Mouse (Mus musculus) kidney, postnatal 0 days (tissue): ENCODE measurements around the gene Spata7. TPM values are rescaled to one million over a fixed set of nuclear protein-coding genes. Genes with fewer than 3 reads are reported as not detected.
"Not testable (repeated sequence)": the region's sequence is repeated elsewhere in the genome, so short reads cannot be mapped to it uniquely, and the experiment has no call there.

ENCODE experiments used
- ATAC-seq: fragments of 200-750 bp; cut with Nextera tagmentation; replicated peaks from 2 replicates; pipeline ENCODE4 v1.8.0; 2017; ENCODE audit warnings: low read depth, moderate number of reproducible peaks, moderate TSS enrichment, moderate library complexity; ENCODE audit not compliant: low FRiP score
- DNase-seq: peaks from one replicate; pipeline ENCODE4 v3.0.0-alpha.2; 2016; ENCODE audit warnings: low spot score
- H3K27ac ChIP-seq: fragments of 300-500 bp; sonication (generic); 2 replicates; pipeline ENCODE4 v1.5.1; 2014; ENCODE audit warnings: mild to moderate bottlenecking
- H3K27me3 ChIP-seq: fragments of 300-500 bp; sonication (generic); 2 replicates; pipeline ENCODE4 v1.6.1; 2014; ENCODE audit warnings: low read length, mixed read lengths; ENCODE audit not compliant: insufficient read depth
- H3K36me3 ChIP-seq: fragments of 300-500 bp; sonication (generic); 2 replicates; pipeline ENCODE4 v1.6.1; 2014; ENCODE audit warnings: low read length, mixed read lengths; ENCODE audit not compliant: insufficient read depth
- H3K4me1 ChIP-seq: fragments of 300-500 bp; sonication (generic); replicated peaks from 2 replicates; pipeline ENCODE4 v1.6.1; 2014; ENCODE audit warnings: antibody characterized with exemption, low read length, mixed read lengths; ENCODE audit not compliant: insufficient read depth
- H3K4me2 ChIP-seq: fragments of 300-500 bp; sonication (generic); 2 replicates; pipeline ENCODE4 v1.6.1; 2014; ENCODE audit warnings: mild to moderate bottlenecking, low read length, moderate library complexity, mixed read lengths
- H3K4me3 ChIP-seq: fragments of 300-500 bp; sonication (generic); replicated peaks from 2 replicates; pipeline ENCODE4 v1.5.1; 2014; ENCODE audit warnings: low read depth, low read length
- H3K9ac ChIP-seq: fragments of 300-500 bp; sonication (generic); 2 replicates; pipeline ENCODE4 v1.6.1; 2014; ENCODE audit warnings: low read depth, low read length
- H3K9me3 ChIP-seq: fragments of 300-500 bp; sonication (generic); replicated peaks from 2 replicates; pipeline ENCODE4 v1.6.1; 2016; ENCODE audit warnings: low read length, inconsistent platforms, mixed read lengths
- CTCF ChIP-seq: IDR thresholded peaks from 2 replicates; pipeline ENCODE4 v1.5.1; 2016; ENCODE audit warnings: antibody characterized with exemption, low read depth, mild to moderate bottlenecking, moderate library complexity
- WGBS: fragments of 180-500 bp; shearing (Covaris S2); extraction: QIAGEN DNeasy Blood & Tissue Kit; methylation state at CpG from one replicate; pipeline ENCODE4 v1.1.7; 2014; 5-methylcytosine and 5-hydroxymethylcytosine counted together
- polyA plus RNA-seq: library from polyadenylated mRNA; unstranded; fragments of >200 nt; fragmentation: Nextera tagmentation; extraction: Ambion mirVana; gene quantifications from 2 replicates; pipeline ENCODE4 v1.2.1, GENCODE M21; 2015

Gene Spata7
- polyA plus RNA-seq, 1 experiment from 2014 or later = 11.3 TPM

DNA sequence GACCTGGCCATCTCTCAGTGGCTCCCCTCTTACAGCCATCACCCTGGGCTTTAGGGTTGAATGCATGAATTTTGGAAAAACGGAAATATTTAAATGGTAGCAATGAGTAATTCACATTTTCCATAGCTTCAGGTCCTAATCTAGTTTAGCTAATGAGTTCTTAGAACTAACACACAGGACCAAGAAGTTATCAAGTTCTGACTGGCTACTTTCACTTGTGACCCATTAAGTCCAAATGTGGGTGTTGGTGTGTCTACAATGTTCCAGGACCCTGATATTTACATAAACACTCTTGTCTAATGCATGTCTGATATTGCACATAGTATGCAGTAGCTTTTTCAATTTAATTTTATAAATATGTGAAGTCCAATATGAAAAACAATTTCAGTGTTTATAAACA is 22.7 kb upstream of the Spata7 start:
- ATAC-seq (no peak), DNase-seq (no peak)
- Histone ChIP-seq H3K9ac (no peak overlapping the region), H3K36me3 (no peaks in the 10 kb centered on the region), H3K4me2 (no peak overlapping the region), H3K4me1 (no peaks in the 10 kb centered on the region), H3K27me3 (no peaks in the 10 kb centered on the region), H3K9me3 (no peaks in the 10 kb centered on the region), H3K4me3 (no peak overlapping the region), H3K27ac (no peak overlapping the region)
- WGBS = 79% methylated on average over 1 of the region's 1 CpGs
- TF ChIP-seq CTCF = no peak

DNA sequence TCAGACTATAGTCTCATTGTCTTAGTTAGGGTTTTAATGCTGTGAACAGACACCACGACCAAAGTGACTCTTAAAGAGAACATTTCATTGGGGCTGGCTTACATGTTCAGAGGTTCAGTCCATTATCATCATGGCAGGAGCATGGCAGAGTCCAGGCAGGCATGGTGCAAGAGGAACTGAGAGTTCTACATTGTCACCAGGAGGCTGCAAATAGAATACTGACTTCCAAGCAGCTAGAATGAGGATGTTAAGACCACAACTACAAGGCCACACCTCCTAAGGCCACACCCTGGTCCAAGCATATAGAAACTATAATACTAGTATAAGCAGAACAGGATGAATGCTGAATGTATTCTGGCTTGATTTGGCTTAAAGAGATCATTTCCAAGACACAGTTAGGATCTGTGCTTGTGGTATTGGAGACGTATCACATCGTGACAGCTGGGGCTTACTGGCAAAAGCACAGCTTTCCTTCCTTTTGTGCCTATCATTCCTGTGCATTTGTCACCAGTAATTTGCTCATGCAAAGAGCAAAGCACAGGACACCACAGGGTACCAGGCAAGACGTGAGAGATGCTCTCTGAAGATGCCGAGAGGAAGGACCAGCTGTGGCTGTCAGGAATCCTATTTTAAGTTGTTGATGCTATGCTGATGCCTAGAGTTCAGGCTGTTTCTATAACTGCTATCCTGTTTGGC is 21.2 kb upstream of the Spata7 start:
- Histone ChIP-seq H3K27ac (no peak overlapping the region), H3K27me3 (no peaks in the 10 kb centered on the region), H3K36me3 (no peaks in the 10 kb centered on the region), H3K4me2 (no peak overlapping the region), H3K9me3 (no peaks in the 10 kb centered on the region), H3K4me1 (no peaks in the 10 kb centered on the region), H3K9ac (no peak overlapping the region), H3K4me3 (no peak overlapping the region)
- WGBS = 75% methylated on average over 5 of the region's 5 CpGs
- TF ChIP-seq CTCF = no peak
- DNase-seq (no peak), ATAC-seq (no peak)

DNA sequence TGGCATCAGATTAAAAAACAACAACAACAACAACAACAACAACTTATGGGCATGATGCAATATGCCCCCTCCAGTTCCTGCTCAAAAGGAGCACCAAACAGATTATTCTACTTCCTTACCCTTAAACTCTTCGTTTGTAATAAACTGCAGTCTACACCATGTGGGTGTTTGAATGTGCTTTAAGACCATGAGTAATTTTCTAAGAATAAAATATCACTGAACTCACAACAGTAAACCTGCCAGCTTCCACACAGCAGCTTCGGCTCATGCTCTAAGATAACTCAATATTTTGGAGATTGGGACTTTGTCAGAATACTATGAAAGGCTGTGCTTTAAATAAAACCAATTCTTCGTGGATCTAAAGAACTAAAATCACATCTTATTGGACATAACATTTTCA is 17.6 kb upstream of the Spata7 start:
- H3K4me3 ChIP-seq = no peak overlapping the region
- no peak for ATAC-seq

DNA sequence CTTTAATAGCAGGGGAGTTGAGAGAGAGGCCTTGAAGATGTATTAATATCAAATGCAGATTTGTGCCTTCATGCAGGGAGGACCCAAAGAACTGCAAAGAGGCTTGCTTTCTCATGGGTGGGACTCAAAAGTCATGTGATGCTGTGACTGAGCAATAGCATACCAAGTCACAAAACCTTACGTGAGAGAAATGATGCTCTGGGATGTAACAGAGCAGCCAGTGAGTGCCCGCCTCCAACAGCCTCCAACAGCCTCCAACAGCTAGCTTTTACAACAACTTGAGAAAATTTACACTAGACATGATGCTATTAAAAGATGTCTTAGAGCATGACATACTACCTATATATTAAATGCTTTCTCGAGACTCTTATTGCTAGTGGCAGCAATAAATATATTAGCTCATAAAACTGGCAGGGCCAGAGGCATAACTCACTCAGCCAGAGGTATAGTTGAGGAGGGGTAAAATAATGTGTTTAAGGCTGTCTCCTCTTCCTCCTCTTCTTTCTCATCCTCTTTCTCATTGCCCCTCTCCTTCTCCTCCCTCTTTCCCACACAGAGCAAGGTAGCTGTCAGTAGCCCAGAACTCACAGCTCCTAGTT is 12.9 kb upstream of the Spata7 start:
- H3K4me2 ChIP-seq = no peak overlapping the region
- no peak overlapping the region for H3K4me3 ChIP-seq
- H3K27ac ChIP-seq = no peak overlapping the region
- H3K36me3 ChIP-seq = no peaks in the 10 kb centered on the region
- no peaks in the 10 kb centered on the region for H3K9me3 ChIP-seq
- WGBS = 50% methylated on average over 3 of the region's 3 CpGs
- ATAC-seq (no peak), DNase-seq (no peak)
- H3K4me1 ChIP-seq = no peaks in the 10 kb centered on the region
- no peak overlapping the region for H3K9ac ChIP-seq
- no peak for TF ChIP-seq CTCF
- H3K27me3 ChIP-seq = no peaks in the 10 kb centered on the region

More for the DNA sequence above, 17.6 kb upstream of the Spata7 start:
- Histone ChIP-seq H3K36me3 (no peaks in the 10 kb centered on the region), H3K4me2 (no peak overlapping the region), H3K9me3 (no peaks in the 10 kb centered on the region), H3K9ac (no peak overlapping the region), H3K27me3 (no peaks in the 10 kb centered on the region), H3K4me1 (no peaks in the 10 kb centered on the region), H3K27ac (no peak overlapping the region)
- 64% methylated on average over 3 of the region's 3 CpGs for WGBS
- DNase-seq = no peak
- no peak for TF ChIP-seq CTCF

DNA sequence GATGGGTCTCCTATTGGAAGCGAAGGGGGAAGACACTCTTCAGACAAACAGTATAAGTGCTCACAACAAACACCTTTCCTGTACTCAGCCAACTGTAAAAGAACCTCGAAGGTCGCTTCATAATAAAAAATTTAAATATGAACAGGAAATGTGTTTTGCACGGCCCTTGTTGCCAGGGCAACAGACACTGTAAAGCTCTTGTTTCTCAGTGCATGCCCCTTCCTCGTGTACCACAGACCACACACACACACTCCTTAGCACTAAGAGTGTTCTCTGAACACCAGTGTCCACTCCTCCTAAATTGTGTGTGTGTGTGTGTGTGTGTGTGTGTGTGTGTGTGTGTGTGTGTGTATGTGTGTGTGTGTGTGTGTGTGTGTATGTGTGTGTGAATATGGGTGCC is 12.2 kb upstream of the Spata7 start:
- H3K27me3 ChIP-seq = no peaks in the 10 kb centered on the region
- H3K4me2 ChIP-seq = no peak overlapping the region
- no peaks in the 10 kb centered on the region for H3K36me3 ChIP-seq
- DNase-seq (no peak), ATAC-seq (no peak)
- no peaks in the 10 kb centered on the region for H3K9me3 ChIP-seq
- H3K4me1 ChIP-seq = no peaks in the 10 kb centered on the region
- WGBS = 36% methylated on average over 5 of the region's 5 CpGs
- no peak overlapping the region for H3K4me3 ChIP-seq
- H3K9ac ChIP-seq = no peak overlapping the region
- no peak overlapping the region for H3K27ac ChIP-seq
- TF ChIP-seq CTCF = no peak

DNA sequence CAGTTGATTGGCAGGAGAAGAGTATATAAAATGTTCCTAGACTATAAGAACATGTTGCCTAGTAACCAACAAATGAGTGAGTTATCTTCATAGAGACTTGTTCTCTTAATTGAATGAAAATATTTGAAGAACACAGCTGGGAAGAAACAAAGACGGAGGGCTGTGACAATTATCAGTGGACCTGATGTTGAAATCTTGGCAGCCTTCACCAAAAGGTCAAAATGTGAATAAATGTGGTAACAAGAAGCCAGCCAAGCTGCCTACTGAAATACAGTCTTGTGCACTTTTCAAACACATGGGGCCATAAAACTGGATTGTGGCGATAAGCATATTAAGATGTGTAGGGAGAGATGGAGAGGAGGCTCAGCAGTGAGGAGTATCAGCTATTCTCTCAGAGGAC is 8.5 kb upstream of the Spata7 start:
- Histone ChIP-seq H3K36me3 (no peaks in the 10 kb centered on the region), H3K4me3 (no peak overlapping the region), H3K4me2 (no peak overlapping the region), H3K9me3 (no peaks in the 10 kb centered on the region), H3K4me1 (no peaks in the 10 kb centered on the region), H3K27me3 (no peaks in the 10 kb centered on the region), H3K27ac (no peak overlapping the region), H3K9ac (no peak overlapping the region)
- no peak for TF ChIP-seq CTCF
- DNase-seq (no peak), ATAC-seq (no peak)
- WGBS = 44% methylated on average over 2 of the region's 2 CpGs

DNA sequence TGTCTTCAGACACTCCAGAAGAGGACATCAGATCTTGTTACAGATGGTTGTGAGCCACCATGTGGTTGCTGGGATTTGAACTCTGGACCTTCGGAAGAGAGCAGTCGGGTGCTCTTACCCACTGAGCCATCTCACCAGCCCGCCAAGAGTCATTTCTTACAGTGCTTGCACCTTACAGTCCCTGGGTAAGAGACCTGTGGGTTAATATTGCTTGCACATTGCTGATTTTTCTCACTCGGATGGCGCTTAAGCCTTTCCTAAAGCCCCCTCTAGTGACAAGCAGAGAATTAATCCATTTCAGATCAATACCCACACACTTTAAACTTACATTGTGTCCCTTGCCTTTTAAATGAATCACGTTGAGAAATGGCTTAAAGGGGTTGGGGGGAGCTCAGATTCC is 7.0 kb upstream of the Spata7 start:
- H3K27me3 ChIP-seq, H3K27ac ChIP-seq, H3K4me1 ChIP-seq, ATAC-seq, H3K4me2 ChIP-seq, H3K36me3 ChIP-seq, H3K4me3 ChIP-seq, H3K9ac ChIP-seq, H3K9me3 ChIP-seq: not testable (repeated sequence)
- WGBS = 45% methylated on average over 6 of the region's 6 CpGs
- TF ChIP-seq CTCF = peak; percentile 51
- DNase-seq = peak; percentile 18

DNA sequence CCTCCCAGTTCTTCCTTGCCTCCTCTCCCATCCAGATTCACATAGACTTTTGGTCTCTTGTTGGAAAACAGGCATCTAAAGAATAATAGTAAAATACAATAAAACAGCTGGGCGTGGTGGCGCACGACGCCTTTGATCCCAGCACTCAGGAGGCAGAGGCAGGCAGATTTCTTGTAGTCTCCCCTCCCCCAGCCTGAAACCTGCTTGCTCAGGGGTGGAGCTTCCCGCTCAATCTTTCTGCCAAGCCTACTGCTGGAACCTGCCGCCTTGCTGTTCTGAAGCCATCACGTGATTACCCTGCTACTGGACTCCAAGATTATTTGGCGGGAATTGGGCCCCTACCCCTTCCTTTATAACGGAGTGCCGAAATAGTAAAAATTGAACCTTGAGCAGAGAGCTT is 4.7 kb upstream of the Spata7 start:
- not testable (repeated sequence) for H3K9me3 ChIP-seq, H3K4me2 ChIP-seq, H3K27me3 ChIP-seq, H3K4me1 ChIP-seq, H3K4me3 ChIP-seq, DNase-seq, H3K27ac ChIP-seq, H3K36me3 ChIP-seq, ATAC-seq, H3K9ac ChIP-seq
- WGBS = 86% methylated on average over 10 of the region's 10 CpGs
